Mouse (Mus musculus) natural killer cell, adult 2 months (primary cell): ENCODE results near the gene Tmem107.
A peak's percentile ranks its signal among the peaks of the same experiment; 100 is the strongest.

Experiments used
- DNase-seq, 2 experiments: peaks; one replicate each; pipeline ENCODE4 v3.0.0; 2022; ENCODE audit warnings: low spot score in 2 of 2

Gene Tmem107

DNA sequence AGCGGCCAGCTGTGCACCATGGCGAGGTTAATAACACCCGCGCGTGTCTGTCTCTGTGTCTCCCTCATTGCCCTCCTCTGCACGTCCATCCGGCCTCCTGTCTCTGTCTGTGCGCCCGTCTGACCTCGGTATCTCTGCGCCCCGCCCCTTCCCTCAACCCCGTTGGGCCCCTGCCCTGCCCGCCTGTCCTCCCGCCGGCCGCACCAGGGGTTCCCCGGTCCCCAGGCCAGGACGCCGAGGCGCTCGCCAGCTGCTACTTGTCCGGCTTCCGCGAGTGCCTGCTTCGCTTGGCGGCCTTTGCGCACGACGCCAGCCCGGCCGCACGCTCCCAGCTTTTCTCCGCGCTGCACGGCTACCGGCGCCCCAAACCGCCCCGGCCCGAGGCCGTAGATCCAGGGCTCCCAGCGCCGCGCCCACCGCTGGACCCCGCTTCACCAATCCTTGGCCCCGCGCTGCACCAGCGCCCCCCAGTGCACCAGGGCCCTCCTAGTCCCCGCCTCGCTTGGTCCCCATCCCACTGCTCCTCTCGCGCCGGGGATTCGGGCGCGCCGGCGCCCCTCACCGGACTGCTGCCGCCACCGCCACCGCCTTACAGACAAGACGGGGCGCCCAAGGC is 51.8 kb downstream of the Tmem107 start, which contains the start of gene 9130213A22Rik:
9130213A22Rik (minus strand) TSS at position 254 of the 616 bp plus-strand sequence.
- peak; percentile 85 to 91 for DNase-seq
